Mouse (Mus musculus): ENCODE results near the gene Dhdds. TPM values are rescaled to one million over a fixed set of nuclear protein-coding genes. Genes with fewer than 3 reads are reported as not detected.

The Dhdds gene
- total and polyA plus RNA-seq, 3 experiments = 15.9 to 37.7 TPM; not detected in 1

DNA sequence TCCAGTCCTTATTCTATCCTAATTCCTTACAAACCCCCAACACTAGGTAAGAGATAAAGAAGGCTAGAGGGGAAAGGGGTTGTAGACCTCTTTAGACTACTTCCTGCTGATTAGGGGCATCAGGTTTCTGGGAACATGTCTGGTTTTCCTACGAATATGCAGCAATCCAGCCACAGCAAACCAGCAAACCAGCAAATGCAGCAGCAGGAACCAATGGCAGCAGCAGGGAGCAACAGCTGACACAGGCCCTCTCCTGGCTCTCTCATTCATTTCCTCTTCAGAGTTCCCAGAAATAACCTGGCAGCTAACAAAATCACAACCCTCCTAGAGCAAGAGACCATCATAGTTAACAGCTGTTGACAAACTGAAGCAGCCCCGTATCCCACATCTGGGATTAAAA is 62.6 kb downstream of the Dhdds start:
- Histone ChIP-seq H3K36me3 (ENCODE audit: control insufficient read depth in 1 of 2, insufficient read depth in 2 of 2, low read length in 2 of 2) (no peaks in the 10 kb centered on the region; a peak in 1 of 4 replicates), H3K27ac (ENCODE audit: control insufficient read depth, low read depth, low read length) (no peak overlapping the region), H3K79me2 (ENCODE audit: control insufficient read depth, insufficient read depth, low read length, poor library complexity) (no peaks in the 10 kb centered on the region), H3K9ac (ENCODE audit: control insufficient read depth, low read depth, low read length, poor library complexity, severe bottlenecking) (no peak overlapping the region), H3K9me3 (replicated peaks; ENCODE audit: insufficient read depth, low read length) (no peaks in the 10 kb centered on the region), H3K4me1 (ENCODE audit: control insufficient read depth in 1 of 2, insufficient read depth in 2 of 2, low read length in 2 of 2) (peaks cover 0 to 13% of the 10 kb centered on the region in 2 experiments; a peak in 2 of 4 replicates), H3K27me3 (ENCODE audit: control insufficient read depth in 1 of 2, insufficient read depth in 2 of 2, low read length in 2 of 2) (no peaks in the 10 kb centered on the region), H3K4me3 (ENCODE audit: control insufficient read depth in 1 of 2, insufficient read depth in 1 of 2, low read depth in 2 of 2, low read length in 2 of 2) (no peak overlapping the region)
- no peak for TF ChIP-seq JUND (IDR thresholded peaks at IDR 0.05; ENCODE audit: low read depth, low read length)
- 0 out of 2 replicates have a peak, but pooled peaks have one; percentile 13 for TF ChIP-seq ETS1 (IDR thresholded peaks at IDR 0.05; ENCODE audit: low read depth, low read length)
- TF ChIP-seq ELF1 (IDR thresholded peaks at IDR 0.05; ENCODE audit: low read depth, low read length) = no peak
- no peak for TF ChIP-seq NRF1 (IDR thresholded peaks at IDR 0.05; ENCODE audit: insufficient read depth, low read depth, low read length, poor library complexity, severe bottlenecking)
- peak; percentile 15 to 48; a peak in 2 of 4 replicates for TF ChIP-seq EP300 (IDR thresholded peaks at IDR 0.05; ENCODE audit: low read depth in 1 of 2, low read length in 2 of 2)
- no peak for TF ChIP-seq E2F4 (IDR thresholded peaks at IDR 0.05; ENCODE audit: borderline replicate concordance, low read depth, low read length)
- no peak for TF ChIP-seq NELFE (IDR thresholded peaks at IDR 0.05; ENCODE audit: low read depth, low read length)
- no peak for TF ChIP-seq RAD21 (IDR thresholded peaks at IDR 0.05; ENCODE audit: low read depth, low read length)
- TF ChIP-seq POLR2A (IDR thresholded peaks at IDR 0.05; ENCODE audit: control insufficient read depth in 1 of 2, insufficient read depth in 1 of 2, low read depth in 1 of 2, low read length in 2 of 2, poor library complexity in 1 of 2) = no peak
- 0 out of 2 replicates have a peak, but pooled peaks have one; percentile 8 for TF ChIP-seq TCF12 (IDR thresholded peaks at IDR 0.05; ENCODE audit: low read depth, low read length)
- no peak for TF ChIP-seq ZNF384 (IDR thresholded peaks at IDR 0.05; ENCODE audit: low read depth, low read length)
- no peak for TF ChIP-seq POLR2AphosphoS2 (IDR thresholded peaks at IDR 0.05; ENCODE audit: low read length)
- TF ChIP-seq MYB (IDR thresholded peaks at IDR 0.05; ENCODE audit: low read depth, low read length) = no peak
- TF ChIP-seq USF1 (IDR thresholded peaks at IDR 0.05; ENCODE audit: low read depth, low read length) = 0 out of 2 replicates have a peak, but pooled peaks have one; percentile 18
- DNase-seq (ENCODE audit: low read depth, low spot score) = peak; percentile 51

DNA sequence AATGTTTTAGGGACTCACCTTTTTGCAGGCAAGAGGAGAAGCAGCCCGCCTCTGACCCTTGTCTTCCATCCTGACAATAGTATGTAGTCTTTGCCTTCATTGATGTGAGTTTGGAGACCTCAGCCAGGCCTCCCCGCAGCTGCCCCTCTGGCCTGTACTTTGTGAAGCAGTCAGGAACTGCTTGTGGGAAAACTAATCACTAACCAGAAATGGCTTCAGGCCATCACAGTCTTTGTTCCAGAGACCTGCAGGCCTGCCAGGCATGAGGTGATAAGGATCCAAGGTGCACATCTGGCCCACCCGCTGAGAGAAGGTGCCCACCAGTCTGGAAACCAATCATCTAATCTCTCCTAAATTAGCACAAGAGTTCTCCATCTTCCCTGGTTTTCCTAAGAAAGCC is 68.9 kb downstream of the Dhdds start:
- Histone ChIP-seq H3K36me3 (ENCODE audit: control insufficient read depth in 1 of 2, insufficient read depth in 2 of 2, low read length in 2 of 2) (peaks cover 0 to 3% of the 10 kb centered on the region in 2 experiments; a peak in 1 of 4 replicates), H3K9ac (ENCODE audit: control insufficient read depth, low read depth, low read length, poor library complexity, severe bottlenecking) (no peak overlapping the region; the same call in 1 of the 2 replicates), H3K27me3 (ENCODE audit: control insufficient read depth in 1 of 2, insufficient read depth in 2 of 2, low read length in 2 of 2) (no peaks in the 10 kb centered on the region), H3K27ac (ENCODE audit: control insufficient read depth, low read depth, low read length) (no peak overlapping the region), H3K9me3 (replicated peaks; ENCODE audit: insufficient read depth, low read length) (no peaks in the 10 kb centered on the region), H3K4me3 (ENCODE audit: control insufficient read depth in 1 of 2, insufficient read depth in 1 of 2, low read depth in 2 of 2, low read length in 2 of 2) (no peak overlapping the region), H3K79me2 (ENCODE audit: control insufficient read depth, insufficient read depth, low read length, poor library complexity) (no peaks in the 10 kb centered on the region), H3K4me1 (ENCODE audit: control insufficient read depth in 1 of 2, insufficient read depth in 2 of 2, low read length in 2 of 2) (peaks cover 0 to 4% of the 10 kb centered on the region in 2 experiments; a peak in 3 of 4 replicates)
- DNase-seq (ENCODE audit: low read depth, low spot score) = no peak
- no peak for TF ChIP-seq SIN3A (IDR thresholded peaks at IDR 0.05; ENCODE audit: low read length)
- no peak for TF ChIP-seq SMC3 (IDR thresholded peaks at IDR 0.05; ENCODE audit: low read depth, low read length)
